Mouse (Mus musculus) right cerebral cortex, postnatal 4 days (tissue): ENCODE results near the gene Lig3.
"Not testable (repeated sequence)": the region's sequence is repeated elsewhere in the genome, so short reads cannot be mapped to it uniquely, and the experiment has no call there.

Experiments
- DNase-seq: peaks from one replicate; pipeline ENCODE4 v3.0.0-alpha.2; 2022

The Lig3 gene

GRCm38 (mm10) chr11:82832402-82832801, 51.5 kb downstream of the Lig3 start:
- DNase-seq = not testable (repeated sequence)

GRCm38 (mm10) chr11:82833929-82834328, 53.0 kb downstream of the Lig3 start:
- DNase-seq = no peak

GRCm38 (mm10) chr11:82834359-82834758, 53.5 kb downstream of the Lig3 start:
- DNase-seq = not testable (repeated sequence)

GRCm38 (mm10) chr11:82835616-82836432, 54.9 kb downstream of the Lig3 start:
- no peak for DNase-seq

GRCm38 (mm10) chr11:82837192-82837591, 56.3 kb downstream of the Lig3 start:
- no peak for DNase-seq

- no peak for DNase-seq
Observed at GRCm38 (mm10) chr11:82837848-82838247, 56.9 kb downstream of the Lig3 start.

- no peak for DNase-seq
Observed at GRCm38 (mm10) chr11:82838511-82838910, 57.6 kb downstream of the Lig3 start.

- DNase-seq = no peak
Observed at GRCm38 (mm10) chr11:82844771-82845414, 64.0 kb downstream of the Lig3 start.

GRCm38 (mm10) chr11:82845415-82846078, 64.6 kb downstream of the Lig3 start:
- peak; percentile 14 for DNase-seq

- DNase-seq = no peak
Observed at GRCm38 (mm10) chr11:82846079-82846436, 65.2 kb downstream of the Lig3 start.

- no peak for DNase-seq
Observed at GRCm38 (mm10) chr11:82846938-82847337, 66.0 kb downstream of the Lig3 start.

- DNase-seq = no peak
Observed at GRCm38 (mm10) chr11:82847571-82848000, 66.7 kb downstream of the Lig3 start.

- DNase-seq = no peak
Observed at GRCm38 (mm10) chr11:82850259-82850658, 69.4 kb downstream of the Lig3 start.

GRCm38 (mm10) chr11:82852115-82852514, 71.2 kb downstream of the Lig3 start:
- DNase-seq = no peak

GRCm38 (mm10) chr11:82852540-82852939, 71.6 kb downstream of the Lig3 start:
- no peak for DNase-seq

GRCm38 (mm10) chr11:82852958-82853357, 72.0 kb downstream of the Lig3 start:
- no peak for DNase-seq
